Mouse (Mus musculus): ENCODE measurements at regions not wholly inside any gene's neighbourhood (a gene's known extent, or its start where the extent isn't known, plus 50 kb on each side); places are given as distances from the start of the nearest gene placed in this dataset.

GRCm38 (mm10) chr2:117399487-117399886, 56.7 kb upstream of the Rasgrp1 start:
- in situ Hi-C loops (cut with MseI, MboI) = no loop called here

GRCm38 (mm10) chr2:117403425-117404175, 60.8 kb upstream of the Rasgrp1 start:
- in situ Hi-C loops (cut with MseI, MboI) = no loop called here

GRCm38 (mm10) chr2:117405453-117405852, 62.7 kb upstream of the Rasgrp1 start:
- in situ Hi-C loops (cut with MseI, MboI) = no loop called here

GRCm38 (mm10) chr2:117408241-117408640, 65.4 kb upstream of the Rasgrp1 start:
- in situ Hi-C loops (cut with MseI, MboI) = no loop called here

DNA sequence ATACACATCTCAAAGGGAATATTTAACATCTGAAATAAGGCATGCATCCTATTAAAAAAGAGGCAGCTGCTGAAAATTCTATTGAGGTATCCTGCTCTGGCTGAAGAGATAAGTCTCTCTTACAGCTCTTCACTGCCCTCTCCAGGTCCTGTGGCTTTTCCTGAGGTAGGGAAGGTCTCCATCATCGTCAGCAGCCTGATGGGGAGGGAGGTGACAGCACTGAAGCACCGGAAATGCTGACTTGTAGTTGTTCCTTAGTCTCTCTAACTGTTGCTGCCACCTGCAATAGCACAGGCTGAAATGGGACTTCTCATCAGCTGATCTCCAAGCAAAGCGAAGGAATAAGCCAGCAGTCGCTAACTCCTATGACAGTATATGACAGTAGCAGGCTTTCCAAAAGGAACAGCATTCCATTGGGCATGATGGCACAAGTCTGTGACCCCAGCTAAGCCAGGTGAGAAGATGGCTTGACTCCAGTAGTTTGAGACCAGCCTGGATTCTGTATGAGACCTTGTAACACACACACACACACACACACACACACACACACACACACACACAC, 69.3 kb upstream of the Rasgrp1 start:
- in situ Hi-C loops (cut with MseI, MboI) = loop anchor here in 1 of 2 experiments (10.0 kb wide), 2 partner anchors 67 to 147 kb away; partner anchors contain the start of gene Rasgrp1

DNA sequence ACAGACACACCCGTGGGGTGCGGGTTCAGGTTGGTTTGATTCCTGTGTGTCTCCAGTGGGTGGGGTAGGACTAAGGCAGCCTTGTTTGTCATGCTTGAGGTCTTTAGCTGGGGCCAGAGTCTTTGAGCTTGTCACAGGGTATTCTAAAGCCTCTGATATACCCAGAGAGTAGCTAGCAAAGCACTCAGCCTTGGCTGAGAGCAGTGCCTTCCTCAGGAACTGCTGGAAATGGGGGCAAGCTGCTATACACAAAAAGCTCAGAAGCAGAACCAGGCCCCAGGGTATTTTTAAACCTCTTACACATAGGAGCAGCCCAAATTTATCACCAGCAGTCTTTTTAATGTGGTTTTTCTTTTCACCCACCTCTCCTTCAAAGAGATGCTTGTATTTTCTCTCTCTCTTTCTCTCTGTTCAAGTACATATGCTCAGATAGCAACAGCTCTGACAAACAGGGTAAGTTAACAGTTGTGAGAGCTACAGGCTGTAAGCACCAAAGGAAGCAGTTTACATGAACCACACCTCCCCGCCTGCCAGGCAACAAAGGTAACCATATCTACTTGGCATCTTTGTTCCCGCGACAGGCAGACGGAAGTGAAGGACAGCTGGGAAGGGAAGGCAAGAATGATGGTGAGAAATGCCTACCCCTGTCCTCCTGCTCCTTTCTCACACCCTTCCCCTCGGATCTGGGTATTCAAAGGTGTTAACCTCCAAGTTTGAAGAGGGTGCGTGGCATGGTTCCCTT, 74.6 kb upstream of the Rasgrp1 start:
- in situ Hi-C loops (cut with MseI, MboI) = loop anchor here in 1 of 2 experiments (10.0 kb wide), 2 partner anchors 73 to 153 kb away; partner anchors contain the start of gene Rasgrp1

- in situ Hi-C loops (cut with MseI, MboI) = loop anchor here in 1 of 2 experiments (10.0 kb wide), 2 partner anchors 73 to 153 kb away; partner anchors contain the start of gene Rasgrp1
These were observed 75.4 kb upstream of the Rasgrp1 start for GRCm38 (mm10) chr2:117418121-117418615.

DNA sequence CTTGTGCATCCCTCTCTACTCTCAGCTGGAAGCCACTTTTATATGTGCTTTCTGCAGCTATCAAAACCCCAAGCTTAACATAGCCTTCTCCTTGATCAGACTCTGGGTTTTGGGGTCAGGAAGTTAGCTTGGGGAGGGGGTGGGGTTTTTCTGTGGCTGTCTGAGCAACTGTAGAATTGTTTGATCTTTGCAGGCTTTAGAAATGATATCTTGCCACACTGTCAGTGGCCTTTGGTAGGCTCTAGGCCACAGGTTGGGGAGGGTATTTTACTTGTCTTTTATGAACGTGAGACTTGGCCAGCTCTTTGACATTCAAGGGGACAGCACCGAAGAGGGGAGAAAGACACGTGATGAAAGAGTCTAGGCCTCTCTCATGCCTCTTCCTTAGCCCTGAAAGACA, 75.9 kb upstream of the Rasgrp1 start:
- in situ Hi-C loops (cut with MseI, MboI) = loop anchor here in 1 of 2 experiments (10.0 kb wide), 2 partner anchors 74 to 154 kb away; partner anchors contain the start of gene Rasgrp1

DNA sequence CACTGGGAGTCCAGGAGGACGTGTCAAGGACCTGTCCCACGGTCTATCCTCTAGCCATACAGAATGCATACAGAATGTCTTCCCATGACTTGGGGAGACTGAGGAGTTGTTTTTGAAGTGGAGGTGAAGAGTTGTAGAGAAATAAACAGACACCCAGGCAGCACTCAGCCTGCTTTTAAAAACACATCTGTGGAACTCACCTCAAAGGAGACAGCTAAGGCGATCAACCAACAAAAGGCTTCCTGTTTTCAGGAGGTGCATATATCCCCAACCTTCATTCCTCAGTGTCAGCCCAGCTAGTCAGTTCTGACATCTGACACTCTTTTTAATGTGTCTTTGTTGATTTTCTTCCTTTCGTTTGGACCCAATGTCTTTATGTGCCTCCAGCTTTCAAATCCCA, 78.6 kb upstream of the Rasgrp1 start:
- in situ Hi-C loops (cut with MseI, MboI) = no loop called here

DNA sequence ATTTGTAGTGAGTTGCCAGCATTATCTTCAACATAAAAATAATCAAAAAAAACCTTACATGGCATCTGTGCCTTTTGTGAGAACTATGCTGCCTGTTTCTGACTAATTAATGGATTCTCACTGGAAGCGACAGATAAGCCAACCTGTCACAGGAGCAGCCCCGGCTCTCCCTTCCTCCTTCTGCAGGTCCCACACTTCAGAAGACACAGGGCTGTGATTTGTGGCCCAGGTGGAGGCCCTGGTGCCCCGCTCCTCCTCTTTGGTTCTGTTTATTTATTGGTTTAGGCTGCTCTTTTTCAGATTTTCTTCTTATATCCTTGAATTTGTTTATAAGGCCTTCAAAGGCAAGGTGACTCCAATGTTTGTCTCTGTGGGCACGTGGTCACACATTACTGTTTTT, 80.0 kb upstream of the Rasgrp1 start:
- in situ Hi-C loops (cut with MseI, MboI) = no loop called here

DNA sequence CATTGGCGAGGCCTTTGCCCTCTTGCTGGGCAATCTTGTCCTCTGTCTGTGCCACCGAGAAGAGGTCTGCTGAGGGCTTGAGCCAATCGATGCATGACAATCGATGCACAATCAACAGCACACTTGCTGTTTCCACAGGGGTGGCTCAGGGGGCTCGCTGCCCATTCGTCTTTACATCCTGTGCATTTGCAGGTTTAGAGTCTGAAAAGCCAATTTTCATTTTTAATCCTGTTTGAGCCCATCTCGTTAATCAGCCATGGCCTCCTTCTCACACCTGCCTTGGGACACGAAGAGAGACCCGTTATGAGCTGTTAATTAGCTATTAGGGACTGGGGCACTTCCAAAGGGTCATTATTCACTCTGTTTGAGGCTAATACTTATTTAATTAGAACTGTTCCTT, 86.4 kb upstream of the Rasgrp1 start:
- in situ Hi-C loops (cut with MseI, MboI) = no loop called here

- in situ Hi-C loops (cut with MseI, MboI) = no loop called here
These were observed 89.2 kb upstream of the Rasgrp1 start for GRCm38 (mm10) chr2:117432010-117432409.

DNA sequence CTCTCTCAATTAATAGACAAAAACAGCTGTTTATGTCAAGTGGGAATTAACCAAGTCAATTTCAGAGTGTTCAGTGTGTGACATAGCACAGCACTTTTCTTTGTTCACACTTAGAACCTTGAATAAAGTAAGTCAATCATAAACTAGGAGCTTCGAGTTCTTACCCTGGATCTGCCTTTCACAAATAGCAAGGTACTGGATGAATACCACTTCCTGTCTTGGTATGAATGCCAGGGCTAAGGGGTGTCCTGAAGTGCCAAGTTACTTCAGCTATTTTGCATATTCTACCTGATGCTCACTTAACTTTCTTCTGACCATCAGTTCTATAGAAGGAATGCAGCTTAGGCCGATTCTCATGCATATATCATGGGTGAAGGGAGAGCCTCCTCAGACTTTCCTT, 90.1 kb upstream of the Rasgrp1 start:
- in situ Hi-C loops (cut with MseI, MboI) = no loop called here

DNA sequence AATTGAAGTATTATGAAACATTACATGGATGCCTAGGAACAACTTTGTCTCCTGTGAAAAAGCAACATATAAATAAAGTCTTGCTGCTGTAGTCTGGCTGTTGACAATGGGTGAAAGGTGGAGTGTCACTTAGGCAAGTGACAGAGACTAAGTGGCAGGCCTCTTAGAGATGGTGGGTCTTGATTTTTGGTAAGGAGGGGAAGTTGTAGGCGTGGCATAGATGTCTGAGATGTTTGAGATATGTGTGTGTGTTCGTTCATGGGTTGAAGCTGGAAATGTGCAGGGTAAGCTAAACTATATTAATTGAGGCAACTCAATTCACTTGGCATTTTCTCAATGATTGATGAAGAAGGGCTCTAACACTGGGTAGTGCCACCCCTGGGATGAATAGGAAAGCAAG, 90.7 kb upstream of the Rasgrp1 start:
- in situ Hi-C loops (cut with MseI, MboI) = no loop called here

- in situ Hi-C loops (cut with MseI, MboI) = loop anchor here in 1 of 2 experiments (5.0 kb wide), 1 partner anchor 176 kb away; no protein-coding TSS in a partner anchor
These were observed 95.3 kb upstream of the Rasgrp1 start for GRCm38 (mm10) chr2:117438079-117438478.

- in situ Hi-C loops (cut with MseI, MboI) = loop anchor here in 1 of 2 experiments (5.0 kb wide), 1 partner anchor 176 kb away; no protein-coding TSS in a partner anchor
These were observed 96.0 kb upstream of the Rasgrp1 start for GRCm38 (mm10) chr2:117438586-117439371.

DNA sequence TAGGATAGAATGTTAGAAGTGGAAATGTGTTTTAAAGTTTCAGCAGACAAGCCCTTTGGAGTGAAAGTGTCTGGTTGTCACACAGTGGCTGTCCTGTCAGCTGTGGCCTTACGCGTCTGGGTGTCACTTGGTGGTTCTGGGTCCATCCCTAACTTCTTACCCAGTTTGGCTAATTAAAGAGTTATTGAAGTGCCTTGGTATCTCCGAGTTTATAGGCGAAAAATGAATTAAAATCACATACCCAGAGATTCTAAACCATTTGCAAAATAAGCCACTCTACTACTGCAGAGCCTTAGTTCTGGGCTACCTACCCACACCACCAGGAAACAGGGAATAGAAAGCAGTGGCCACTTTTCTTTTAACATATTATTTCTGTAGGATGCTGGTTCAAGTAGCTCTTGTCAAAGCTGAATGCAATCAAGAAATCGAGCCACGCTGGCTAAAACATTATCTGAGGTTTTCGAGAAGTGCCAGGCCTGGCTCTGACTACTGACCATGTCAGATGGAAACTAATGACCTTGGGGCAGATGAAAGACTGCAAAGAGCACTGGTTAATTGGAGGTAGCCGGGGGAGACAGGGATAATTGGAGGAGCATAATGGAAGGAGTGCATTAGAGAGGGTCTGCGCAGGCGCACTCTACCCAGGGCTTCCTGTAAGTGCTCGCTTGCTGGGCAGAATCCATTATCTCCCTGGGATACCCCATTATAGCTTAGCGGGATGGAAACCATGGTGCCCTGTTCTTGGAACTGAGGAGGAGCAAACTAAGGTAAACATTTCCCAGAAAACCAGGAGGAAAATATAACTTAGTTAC, 96.8 kb upstream of the Rasgrp1 start:
- in situ Hi-C loops (cut with MseI, MboI) = loop anchor here in 1 of 2 experiments (5.0 kb wide), 1 partner anchor 177 kb away; no protein-coding TSS in a partner anchor

GRCm38 (mm10) chr2:117440801-117441281, 98.0 kb upstream of the Rasgrp1 start:
- in situ Hi-C loops (cut with MseI, MboI) = no loop called here

DNA sequence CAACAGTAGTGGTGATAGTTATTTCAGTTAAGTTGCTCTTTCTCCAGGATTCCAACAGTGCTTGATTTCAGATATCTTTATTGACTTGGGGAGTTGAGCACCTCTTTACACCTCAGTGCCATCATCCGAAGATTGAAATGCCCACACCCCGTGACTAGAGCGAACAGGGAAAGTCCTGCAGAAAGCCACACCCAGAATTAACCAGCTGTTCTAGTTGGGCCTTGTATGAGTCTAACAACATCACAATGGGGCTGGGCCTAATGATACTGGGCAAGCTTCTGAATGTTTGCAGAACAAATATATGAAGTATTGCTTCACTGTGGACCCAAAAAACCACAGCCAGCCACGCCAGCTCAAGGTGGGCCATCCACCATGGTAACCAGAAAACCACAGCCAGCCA, 100.1 kb upstream of the Rasgrp1 start:
- in situ Hi-C loops (cut with MseI, MboI) = no loop called here

GRCm38 (mm10) chr2:117444671-117445070, 101.9 kb upstream of the Rasgrp1 start:
- in situ Hi-C loops (cut with MseI, MboI) = no loop called here
